Mouse (Mus musculus): ENCODE data around the gene Guca2a. TPM values are rescaled to one million over a fixed set of nuclear protein-coding genes. Genes with fewer than 3 reads are reported as not detected.

The Guca2a gene
- total RNA-seq, 1 experiment from 2014 or later, result not detected

DNA sequence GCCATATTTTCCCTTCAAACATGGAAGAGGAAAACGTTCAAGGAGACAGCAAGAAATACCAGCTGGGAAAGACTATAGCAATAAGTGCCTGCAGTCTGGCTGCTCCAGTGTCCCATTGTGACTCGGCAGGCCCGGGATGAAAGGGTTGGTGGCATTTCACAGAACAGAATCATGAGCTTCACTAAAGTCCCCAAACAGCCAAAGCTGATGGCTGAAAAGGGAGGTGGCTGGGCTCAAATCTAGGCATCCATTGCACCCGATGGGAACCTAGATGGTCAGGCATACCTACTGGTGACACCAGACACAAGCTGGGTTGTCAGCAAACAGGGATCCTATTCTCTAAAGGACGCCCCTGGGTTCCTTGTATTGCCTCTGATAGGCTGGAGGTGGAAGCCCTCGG is 442 bp downstream of the Guca2a start:
- no peak for ATAC-seq (replicated peaks; ENCODE audit: low read depth, poor library complexity, severe bottlenecking)

DNA sequence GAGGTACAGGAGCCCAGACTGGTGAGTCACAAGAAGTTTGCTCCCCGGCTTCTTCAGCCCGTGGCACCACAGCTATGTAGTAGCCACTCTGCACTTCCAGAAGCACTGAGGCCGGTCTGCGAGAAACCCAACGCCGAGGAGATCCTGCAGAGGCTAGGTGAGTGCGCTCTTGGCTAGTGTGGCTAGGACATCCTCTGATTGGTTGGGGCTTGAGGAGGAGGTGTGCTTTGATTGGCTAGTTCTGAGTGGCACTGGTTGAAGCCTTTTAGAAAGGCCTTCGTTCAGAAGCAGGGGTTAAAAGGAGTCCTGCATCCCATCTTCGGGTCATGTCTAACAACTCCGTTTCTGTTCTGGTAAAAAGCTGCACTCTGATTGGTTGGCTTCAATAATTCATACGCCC is 1.2 kb downstream of the Guca2a start:
- ATAC-seq (replicated peaks; ENCODE audit: low read depth, poor library complexity, severe bottlenecking), result no peak

DNA sequence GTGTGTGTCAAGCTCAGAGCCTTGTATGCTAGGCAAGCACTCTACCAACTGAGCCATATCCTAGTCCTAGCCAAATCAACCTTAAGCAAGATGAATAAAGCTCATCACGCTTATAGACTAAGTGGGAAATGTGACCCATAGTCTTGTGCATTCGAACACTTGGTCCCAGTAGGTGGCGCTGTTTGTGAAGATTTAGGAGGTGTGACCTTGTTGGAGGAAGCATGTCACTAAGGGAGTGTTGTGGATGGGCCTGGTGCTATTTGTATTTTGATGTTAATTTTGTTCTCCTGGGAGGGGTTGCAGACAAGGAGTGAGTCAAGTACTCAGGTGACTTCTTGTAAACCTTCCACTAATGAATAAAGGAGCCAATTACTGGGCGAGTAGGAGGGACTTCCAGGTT is 5.2 kb downstream of the Guca2a start:
- ATAC-seq (replicated peaks; ENCODE audit: low read depth, poor library complexity, severe bottlenecking), result no peak

DNA sequence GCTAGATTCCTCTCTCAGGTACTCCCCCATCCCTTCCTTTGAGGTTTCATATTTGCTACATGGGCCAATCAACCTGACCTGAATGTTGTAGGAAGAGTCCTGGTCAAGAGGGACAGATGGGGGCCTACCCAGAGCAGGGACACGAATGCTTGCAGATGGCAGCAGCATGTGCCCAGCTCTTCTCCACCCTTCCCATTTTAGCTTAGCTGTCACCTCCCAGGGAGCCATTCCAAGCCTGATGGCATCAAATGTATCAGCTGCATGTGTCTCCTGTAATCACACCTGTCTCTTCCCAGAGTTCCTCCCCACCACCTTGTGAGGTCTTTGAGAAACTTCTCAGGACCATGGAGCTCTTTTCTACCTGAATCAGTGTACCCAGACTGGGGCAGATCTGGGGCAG is 19.5 kb downstream of the Guca2a start:
- no peak for ATAC-seq (replicated peaks; ENCODE audit: low read depth, poor library complexity, severe bottlenecking)

DNA sequence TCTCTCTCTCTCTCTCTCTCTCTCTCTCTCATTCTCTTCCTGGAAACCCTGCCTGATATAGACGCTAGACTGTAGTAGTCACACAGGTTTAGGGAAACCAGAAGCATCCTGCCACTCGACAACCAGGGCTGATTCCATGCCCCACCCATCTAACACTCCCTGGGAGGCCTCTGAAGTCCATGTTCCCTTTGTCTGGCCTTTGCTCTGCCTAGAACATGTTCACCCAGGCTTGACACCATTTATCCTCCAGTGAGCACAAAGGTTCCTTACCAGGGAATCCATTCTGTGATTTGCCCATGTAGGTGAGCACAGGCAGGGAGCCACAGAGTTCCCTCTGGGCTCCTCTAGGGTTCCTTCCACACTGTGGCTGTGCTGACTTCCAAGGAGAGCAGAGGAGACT is 20.7 kb downstream of the Guca2a start:
- no peak for ATAC-seq (replicated peaks; ENCODE audit: low read depth, poor library complexity, severe bottlenecking)

DNA sequence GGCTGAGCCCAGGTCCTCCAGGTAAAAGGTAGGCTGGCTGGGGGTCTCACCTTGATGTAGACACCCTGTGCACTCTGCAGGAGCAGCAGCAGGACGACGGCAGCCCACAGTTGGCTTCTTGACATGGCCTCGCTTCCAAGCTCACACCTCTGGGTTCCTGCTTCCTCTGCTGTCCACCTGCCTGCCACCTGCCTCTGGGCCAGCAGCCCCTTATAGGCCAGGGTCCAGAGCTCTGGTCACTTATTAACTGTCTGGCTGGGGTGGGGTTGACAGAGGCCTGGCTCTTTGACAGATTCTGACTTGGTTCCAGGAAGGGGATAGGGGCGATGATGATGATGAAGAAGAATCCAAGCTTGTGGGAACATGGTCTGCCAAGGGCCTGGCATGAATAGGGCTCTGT is 21.2 kb downstream of the Guca2a start, which contains the start of gene Guca2b:
Guca2b (minus strand) TSS at position 224 of the 400 bp plus-strand sequence.
- no peak for ATAC-seq (replicated peaks; ENCODE audit: low read depth, poor library complexity, severe bottlenecking)

DNA sequence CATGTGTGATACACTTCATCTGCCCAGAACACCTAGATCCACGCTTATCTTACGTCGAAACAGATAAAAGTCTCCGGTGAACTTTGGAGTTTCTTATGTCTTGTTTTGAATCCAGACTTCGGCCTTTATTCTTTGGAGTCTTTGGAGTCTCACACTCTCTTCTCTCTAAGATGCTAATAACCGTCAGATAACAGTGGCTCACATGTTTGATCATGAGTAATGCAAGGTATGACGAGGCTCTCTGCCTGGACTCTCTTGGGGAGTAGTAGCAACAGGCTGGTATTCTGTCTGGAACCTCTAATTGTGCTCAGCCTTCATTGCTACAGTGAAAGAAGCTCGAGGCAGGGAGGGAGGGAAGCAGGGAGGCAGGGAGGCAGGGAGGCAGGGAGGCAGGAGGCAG is 22.5 kb downstream of the Guca2a start:
- no peak for ATAC-seq (replicated peaks; ENCODE audit: low read depth, poor library complexity, severe bottlenecking)

DNA sequence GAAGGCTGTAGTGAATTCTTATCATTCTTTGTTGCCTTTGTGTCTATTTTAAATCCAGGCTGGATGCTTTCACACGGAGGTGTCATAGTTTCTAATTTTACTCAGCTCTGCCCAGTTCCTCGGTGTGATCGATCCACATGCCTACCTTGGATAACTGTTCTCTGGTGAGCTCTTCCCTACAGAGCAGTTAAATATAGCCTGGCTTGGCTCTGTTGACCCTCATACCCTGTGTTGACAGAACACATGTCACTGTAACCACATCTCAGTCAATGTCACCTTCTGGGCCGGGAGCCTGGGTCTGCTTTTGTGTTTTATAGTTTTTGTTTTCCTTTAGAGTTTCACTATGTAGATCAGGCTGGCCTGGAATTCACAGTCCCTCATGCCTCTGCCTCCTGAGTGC is 24.6 kb downstream of the Guca2a start:
- no peak for ATAC-seq (replicated peaks; ENCODE audit: low read depth, poor library complexity, severe bottlenecking)

DNA sequence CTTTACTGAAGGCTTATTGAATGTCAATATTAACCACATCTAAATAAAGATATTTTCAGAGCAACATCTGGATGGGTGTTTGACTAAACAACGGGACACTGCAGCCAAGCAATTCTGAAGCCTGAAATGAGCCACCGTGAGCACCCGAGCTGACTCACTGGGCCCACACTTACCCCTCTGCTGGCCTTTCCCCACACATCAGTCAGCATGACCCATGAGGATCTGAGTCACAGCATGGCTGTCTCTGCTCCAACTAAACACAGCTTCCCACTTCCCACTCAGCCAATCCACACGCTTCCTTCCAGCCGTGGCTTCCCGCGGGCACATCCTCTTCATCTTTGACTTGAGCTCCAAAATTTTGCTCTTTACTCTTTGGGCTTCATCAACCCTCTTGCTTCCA is 25.5 kb downstream of the Guca2a start:
- no peak for ATAC-seq (replicated peaks; ENCODE audit: low read depth, poor library complexity, severe bottlenecking)

DNA sequence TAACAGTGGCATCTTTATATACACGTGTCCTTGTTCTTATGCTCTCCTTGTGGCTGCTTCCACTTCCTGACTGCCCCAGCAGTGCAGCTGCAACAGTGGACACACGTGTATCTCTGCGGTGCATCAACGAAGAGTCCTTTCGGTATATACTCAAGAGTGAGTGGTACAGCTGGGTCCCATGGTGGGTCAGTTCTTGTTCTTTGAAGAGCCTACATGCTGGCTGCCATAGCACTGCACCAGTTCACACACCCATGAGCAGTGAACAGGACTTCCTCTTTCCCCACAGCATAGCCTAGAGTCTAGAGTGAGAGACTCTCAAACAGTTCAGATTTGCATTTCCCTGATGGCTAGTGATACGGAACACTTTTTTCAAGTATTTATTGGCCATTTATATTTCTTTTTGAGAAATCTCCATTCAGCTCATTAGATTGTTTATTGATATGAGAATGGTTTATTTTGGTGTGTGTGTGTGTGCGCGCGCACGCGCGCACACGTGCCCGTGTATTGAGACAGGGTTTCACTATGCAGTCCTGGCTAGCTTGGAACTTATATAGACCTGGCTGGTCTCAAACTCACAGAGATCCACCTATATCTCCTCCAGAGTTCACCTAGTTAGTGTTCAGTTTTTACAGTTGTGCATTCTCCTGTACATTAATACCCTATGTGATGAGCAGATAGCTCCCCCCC is 26.0 kb downstream of the Guca2a start:
- peak; percentile 61 for ATAC-seq (replicated peaks; ENCODE audit: low read depth, poor library complexity, severe bottlenecking)

DNA sequence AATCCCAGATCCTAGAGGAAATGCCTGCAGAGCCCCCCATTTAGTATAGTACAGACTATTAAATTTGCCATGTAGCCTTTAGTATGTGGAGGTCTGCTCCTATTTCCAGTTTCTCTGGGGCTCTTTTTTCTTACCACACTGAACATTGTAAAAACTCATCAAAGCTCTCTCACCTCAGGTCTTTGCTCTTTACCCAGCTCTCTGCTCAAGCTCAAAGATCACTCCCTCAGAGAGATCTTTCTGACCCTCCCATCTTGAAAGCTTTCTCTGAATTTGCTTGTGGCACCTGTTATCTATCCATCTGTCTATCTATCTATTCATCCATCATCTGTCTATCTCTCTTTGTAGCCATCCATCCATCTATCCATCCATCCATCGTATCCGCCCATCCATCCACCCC is 27.7 kb downstream of the Guca2a start:
- ATAC-seq (replicated peaks; ENCODE audit: low read depth, poor library complexity, severe bottlenecking), result no peak

DNA sequence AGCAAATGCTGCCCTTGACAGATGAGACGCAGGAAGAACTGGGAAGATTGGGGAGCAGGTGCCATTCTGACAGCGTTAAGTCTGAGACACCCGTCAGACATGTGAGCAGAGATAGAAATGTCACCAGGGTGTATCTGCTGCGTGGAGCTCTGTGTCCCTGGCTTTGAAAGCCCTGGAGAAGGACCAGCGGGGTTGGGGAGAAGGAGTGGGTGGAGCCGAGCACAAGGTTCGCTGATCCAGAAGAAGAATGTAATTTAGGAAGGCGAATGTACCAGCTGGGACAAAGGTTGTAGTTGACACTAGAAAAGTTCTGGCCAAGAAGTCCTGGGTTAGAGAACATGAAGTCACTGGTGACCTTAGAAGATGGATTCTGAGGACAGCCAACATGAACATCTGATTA is 28.6 kb downstream of the Guca2a start:
- ATAC-seq (replicated peaks; ENCODE audit: low read depth, poor library complexity, severe bottlenecking), result no peak

DNA sequence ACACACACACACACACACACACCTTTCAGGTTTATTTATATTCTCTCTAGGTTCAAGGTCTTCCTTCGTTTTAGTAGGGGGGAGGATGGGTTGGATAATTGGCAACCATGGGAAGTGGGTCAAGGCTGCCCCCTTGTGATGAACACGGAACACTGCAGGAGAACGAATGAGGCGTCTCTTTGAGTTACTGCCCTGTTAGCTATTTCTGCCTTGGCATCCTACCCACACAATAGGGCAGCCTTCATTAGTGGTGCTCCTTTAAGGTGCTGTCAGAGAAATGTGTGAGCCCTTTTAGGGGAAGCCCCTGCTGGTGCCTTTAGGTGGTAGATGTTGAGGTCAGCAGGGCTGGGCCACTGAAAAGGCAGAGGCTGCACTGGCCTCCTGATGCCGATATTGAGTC is 29.9 kb downstream of the Guca2a start:
- peak; percentile 62 for ATAC-seq (replicated peaks; ENCODE audit: low read depth, poor library complexity, severe bottlenecking)

DNA sequence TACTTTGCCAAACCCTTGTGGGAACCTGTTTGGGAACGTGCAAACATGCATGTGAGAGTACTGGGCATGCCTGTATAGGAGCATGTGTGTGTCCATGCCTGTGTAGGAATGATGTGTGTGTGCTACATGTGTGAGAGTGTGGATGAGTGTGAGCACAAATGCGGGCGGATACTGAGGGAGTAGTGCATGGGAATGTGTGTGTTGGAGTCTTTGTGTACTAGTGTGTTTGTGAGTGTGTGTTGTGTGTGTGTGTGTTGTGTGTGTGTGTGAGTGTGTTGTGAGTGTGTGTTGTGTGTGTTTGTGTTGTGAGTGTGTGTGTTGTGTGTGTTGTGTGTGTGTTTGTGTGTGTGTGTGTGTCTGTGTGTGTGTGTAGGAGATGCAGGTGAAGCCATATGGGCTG is 30.7 kb downstream of the Guca2a start:
- no peak for ATAC-seq (replicated peaks; ENCODE audit: low read depth, poor library complexity, severe bottlenecking)

DNA sequence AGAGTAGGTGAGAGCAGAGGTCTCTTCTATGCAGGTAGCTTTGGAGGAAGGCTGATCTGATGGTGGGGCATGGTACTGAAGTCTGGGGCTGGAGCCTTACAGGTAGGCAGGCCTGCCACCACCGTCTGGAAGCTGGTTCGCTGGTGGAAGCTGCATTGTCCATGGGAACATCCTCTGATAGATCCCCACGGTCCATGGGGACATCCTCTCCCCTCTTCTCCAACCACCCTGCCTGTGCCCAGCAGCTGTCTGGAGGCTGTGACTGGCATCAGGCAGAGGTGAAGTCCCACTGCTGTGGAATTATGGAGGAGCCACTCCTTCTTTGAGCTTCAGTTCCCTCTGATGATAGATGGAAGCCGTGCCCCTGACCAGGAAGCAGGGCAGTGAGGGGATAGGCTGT is 31.1 kb downstream of the Guca2a start:
- ATAC-seq (replicated peaks; ENCODE audit: low read depth, poor library complexity, severe bottlenecking), result no peak

DNA sequence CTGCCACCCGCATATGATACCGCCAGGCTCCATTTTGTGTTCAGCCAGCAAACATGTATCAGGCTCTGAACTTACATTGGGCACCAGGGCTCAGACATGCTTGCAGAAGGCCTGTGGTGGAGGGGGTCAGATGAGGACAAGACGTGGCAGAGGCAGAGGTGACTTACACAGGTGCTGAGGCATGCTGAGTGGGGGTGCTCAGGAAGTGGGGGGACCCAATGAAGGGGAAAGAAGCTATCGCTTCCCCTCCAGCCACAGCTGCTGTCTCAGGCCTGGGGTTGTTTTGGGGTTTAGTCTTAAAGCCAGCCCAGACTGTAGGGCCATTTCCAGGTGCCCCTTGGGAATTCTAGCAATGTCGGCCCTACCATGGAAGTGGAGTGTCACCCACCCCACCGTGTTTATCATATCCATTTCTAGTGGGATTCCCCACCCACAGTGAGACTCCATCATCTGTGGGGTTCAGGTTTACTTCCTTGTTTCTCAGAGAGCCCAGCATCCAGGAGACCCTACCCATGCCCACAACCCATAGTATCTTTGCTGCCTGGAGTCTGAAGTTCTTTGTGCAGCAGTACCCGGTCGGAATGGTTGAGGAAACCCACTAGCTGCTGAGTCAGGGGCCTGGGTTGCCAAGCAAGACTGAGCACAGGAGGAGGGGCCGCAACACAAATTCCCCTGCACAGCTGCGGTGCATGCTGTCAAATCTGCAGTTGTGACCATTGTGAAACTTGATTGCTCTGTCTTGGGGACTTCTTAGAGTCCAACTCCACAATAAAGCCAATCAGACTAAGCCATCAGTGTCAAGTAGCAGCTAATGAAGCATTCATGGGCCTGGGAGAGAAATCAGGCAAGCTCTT is 32.1 kb downstream of the Guca2a start:
- ATAC-seq (replicated peaks; ENCODE audit: low read depth, poor library complexity, severe bottlenecking), result 0 out of 2 replicates have a peak, but pooled peaks have one; percentile 16

DNA sequence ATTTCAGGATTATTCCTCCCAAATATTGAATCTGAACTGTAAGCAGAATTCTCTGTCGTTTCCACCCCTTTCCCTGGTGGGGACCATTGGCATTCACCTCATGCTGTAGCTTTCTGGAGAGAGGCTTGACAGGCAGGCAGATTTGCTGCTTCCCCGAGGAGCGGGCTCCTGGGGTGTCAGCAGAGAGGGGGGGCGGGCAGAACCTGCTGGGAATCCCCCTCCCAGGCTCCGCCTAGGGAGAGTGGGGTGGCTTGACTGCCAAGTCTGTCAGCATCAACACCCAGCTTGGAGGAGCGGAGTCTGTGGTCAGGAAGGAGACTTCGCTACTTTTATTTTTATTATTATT is 32.7 kb downstream of the Guca2a start:
- ATAC-seq (replicated peaks; ENCODE audit: low read depth, poor library complexity, severe bottlenecking), result no peak

DNA sequence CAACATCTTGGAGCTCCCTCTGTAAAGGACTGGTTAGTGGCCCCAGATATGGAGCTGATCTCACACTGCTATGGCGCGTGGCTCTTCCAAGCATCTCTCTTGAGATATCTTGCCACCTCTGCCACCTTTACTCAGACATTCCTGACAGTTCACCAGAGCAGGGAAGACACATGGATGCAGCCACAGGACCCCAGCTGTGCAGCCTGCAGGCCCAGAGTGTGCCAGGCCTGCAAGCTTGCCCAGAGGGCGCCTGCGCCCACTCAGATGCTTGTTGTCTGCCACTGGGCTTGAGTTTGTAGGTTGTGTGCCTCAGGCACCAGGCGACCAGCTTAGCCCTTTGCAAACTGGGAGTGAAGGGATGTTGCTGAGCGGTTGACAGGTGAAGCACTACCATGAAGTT is 33.2 kb downstream of the Guca2a start:
- ATAC-seq (replicated peaks; ENCODE audit: low read depth, poor library complexity, severe bottlenecking), result no peak

DNA sequence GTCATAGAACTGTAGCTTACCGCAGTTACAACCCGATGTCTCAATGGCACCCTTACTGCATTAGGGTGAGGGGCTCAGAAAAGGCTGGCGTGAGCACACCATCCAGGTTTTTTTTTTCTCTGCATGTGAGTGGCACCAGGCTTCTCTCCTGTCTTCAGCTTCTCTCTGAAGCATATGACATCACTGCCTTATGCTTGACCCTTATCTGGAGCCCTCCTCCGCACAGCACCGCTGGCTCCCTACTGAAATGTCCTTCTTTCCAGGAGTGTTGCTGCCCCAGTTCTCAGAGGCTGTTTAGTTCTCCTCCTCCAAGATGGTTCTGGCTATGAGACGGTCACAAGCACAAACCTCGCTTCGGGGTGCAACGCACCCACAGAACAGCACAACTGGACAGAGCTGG is 33.7 kb downstream of the Guca2a start:
- no peak for ATAC-seq (replicated peaks; ENCODE audit: low read depth, poor library complexity, severe bottlenecking)

DNA sequence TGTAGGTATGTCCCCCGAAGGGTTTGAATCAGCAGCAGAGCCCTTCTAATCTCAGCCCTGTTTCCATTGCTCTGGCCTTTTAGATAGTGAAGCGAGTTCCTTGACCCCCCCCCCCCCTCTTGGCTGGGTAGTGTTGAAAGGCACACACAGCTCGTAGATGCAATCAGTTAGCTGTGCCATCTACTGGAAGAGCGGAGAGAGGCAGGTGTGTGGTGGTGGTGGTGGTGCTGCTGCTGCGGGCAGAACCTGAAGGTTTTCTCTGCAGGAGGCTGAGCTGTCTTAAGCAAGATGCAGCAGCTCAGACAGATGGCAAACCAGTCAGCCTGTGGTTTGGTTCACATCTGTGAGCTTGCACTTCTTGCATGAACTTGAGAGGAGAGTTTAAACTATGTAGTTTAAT is 35.2 kb downstream of the Guca2a start:
- ATAC-seq (replicated peaks; ENCODE audit: low read depth, poor library complexity, severe bottlenecking), result 0 out of 2 replicates have a peak, but pooled peaks have one; percentile 7

DNA sequence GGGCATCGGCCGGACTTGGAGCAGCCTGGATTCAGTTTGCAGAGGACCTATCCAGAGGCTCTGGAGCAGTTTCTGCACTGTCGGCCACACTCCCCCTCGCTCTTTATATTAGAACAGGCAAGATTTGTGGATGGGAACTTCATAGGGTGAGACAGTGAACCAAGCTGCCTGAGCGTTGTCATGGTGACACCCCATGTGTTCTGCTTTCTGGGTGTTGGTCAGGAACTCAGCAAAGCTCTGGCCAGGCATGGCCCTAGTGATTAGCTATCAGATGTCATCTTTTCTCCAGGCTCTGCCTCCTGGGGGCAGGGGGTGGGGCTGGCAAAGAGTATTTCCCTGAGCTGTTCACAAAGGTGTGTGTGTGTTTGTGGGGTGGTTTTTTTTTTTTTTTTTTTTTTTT is 45.1 kb downstream of the Guca2a start:
- peak; percentile 76 for ATAC-seq (replicated peaks; ENCODE audit: low read depth, poor library complexity, severe bottlenecking)

DNA sequence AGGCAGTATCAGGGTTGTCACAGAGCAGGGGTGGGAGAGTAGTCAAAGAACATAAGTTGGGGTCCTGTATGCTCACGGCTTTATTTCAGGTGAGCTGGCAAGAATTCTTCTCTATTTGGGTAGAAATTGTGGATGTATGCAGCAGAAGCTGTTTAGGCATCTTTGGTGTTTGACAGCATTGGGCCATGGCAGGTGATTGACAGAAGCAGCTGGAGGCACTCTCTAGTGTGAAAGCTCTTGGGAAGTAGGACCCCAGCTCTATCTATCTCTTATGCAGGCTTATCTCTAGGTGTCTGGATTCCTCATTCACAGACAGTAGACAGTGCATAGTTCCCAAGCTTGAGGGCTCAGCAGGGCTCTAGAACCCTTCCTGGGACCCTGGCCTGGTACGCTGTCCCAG is 48.2 kb downstream of the Guca2a start:
- no peak for ATAC-seq (replicated peaks; ENCODE audit: low read depth, poor library complexity, severe bottlenecking)
